Mouse (Mus musculus): ENCODE measurements around the gene Mknk2. TPM values are rescaled to one million over a fixed set of nuclear protein-coding genes. Genes with fewer than 3 reads are reported as not detected.

Mknk2 gene
- 132 and 139 TPM in 2 replicates for polyA plus RNA-seq (2015; fragmentation: Nextera tagmentation; extraction: Ambion mirVana)

DNA sequence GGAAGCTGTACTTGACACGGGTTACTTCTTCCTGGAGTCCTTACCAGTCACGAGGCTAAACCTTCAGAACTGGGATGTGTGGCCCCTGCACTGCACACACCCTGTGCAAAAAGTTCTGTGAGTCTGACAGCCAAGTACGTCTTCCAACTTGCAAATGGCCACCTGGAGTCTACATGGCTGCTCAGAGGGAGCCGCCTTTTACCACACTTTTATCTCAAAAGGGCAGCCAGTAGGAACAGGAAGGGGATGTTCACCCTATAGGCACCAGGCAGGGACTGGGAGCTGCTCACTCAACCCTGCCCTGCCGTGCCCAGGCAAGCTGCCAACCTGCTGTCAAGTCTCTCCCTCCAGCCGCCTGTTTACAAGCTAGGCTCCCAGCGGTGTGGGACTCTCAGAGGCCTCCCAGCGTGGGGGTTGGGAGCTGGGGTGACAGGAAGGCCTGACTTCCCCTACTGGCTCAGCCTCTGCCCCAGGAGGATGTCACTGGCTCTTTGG, at the start of gene Mknk2:
Gene Mknk2 (minus strand): TSS at position 171 of the 495 bp plus-strand sequence.

DNA sequence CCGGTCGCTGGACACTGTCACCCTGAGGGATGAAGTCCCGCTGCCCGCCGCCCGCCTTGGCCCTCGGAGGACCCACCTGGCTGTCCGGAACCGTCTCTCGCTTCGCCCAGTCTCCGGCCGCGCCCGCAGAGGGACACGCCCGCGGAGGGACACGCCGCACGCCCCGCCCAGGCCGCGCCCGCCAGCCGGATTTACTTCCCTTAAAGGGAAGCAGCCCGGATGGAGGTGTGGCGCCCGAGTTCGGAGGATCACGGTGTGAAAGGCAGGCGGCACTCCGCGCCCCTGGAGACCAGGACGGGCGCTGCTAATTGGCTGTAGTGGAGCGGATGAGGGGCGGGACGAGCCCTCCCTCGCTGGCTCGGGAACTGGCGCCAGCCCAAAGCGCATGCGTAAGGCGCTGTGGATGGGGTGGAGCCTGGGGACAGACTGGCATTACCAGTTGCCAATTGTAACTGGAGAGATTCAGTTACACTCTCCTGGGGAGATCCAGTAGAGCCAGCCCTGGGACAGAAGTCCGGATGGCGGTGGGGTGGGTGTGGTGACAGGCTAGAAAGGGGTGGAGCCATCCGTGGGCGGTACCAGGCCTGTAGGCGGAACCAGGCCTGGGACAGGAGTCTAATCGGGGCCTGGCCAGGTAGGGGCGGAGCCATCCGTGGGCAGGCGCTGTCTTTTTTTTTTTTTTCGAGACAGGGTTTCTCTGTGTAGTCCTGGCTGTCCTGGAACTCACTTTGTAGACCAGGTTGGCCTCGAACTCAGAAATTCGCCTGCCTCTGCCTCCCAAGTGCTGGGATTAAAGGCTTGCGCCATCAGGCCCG, 24.0 kb upstream of the Mknk2 start, which contains the start of the genes Mob3a and Izumo4:
Gene Mob3a (minus strand): TSS at position 257 of the 815 bp plus-strand sequence.
Gene Izumo4 (plus strand): TSS at position 464 of the 815 bp plus-strand sequence.

DNA sequence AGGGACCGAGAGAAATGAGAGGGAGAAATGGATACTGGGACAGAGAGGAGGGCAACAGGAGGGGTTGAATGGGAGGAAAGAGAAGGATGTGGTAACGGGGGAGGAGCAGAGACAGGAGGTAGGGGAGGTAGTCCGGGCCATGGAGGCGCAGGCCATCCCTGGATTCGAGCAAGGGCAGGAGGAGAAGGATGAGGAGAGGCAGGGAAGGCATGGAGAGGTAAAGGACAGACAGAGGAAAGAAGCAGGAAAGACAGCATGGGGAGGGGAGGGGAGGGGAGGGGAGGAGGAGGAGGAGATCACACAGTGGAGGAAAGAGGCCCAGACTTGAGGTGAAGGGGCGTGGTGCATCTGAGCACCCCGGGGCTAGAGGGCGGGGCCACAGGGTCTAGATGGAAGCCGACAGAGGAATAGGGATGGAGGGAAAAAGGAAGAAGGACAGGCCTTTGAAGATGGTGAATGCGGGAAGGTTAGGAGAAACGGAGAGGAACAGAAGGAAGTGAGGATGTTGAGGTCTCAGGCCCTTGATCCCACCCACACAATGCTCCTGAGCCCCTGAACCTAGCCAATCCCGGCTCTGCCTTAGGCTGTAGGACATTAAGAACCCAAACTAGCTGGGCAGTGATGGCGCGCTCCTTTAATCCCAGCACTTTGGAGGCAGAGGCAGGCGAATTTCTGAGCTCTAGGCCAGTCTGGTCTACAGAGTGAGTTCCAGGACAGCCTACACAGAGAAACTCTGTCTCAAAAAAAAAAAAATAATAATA, 20.9 kb downstream of the Mknk2 start, which contains the start of gene Btbd2:
Gene Btbd2 (minus strand): TSS at position 209 of the 761 bp plus-strand sequence.

DNA sequence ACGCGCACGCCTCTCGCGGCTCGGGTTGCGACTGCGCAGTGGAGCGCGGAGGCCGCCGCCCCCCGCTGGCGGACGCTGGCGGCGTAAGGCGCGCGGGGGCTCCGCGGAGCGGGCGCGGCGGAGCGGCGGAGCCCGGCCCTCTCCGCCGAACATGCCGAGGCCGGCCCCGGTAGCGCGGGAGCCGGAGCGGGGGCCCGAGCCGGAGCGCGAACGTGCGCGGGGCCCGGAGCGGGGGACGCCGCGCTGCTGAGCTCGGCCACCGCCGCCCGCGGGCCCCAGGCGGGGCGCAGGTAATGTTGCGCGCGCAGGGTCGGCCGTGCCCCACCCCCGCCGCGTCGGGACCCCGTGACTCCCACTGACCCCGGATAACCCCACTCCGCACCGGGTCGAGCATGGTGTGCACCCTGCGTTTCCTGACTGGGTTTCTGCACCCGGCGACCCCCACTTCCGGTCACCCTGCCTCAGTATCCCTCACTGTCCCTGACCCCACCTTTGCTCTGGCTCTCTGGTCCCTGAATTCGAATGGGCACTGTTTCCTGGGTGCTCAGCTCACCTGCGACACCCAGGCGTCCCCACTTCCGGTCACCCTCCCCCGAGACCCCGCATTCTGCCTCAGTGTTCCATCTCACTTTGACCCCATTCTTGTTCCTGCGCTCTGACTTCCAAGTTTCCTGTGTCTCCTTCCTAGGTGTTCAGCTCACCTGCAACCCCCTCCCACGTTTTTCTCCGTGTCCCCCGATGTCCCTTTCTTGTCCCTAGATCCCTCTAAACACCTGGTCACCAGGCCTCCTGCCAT, 55.1 kb downstream of the Mknk2 start, which contains the start of gene Csnk1g2:
Gene Csnk1g2 (plus strand): TSS at position 178 of the 796 bp plus-strand sequence.

Other genes starting within 250 kb of the Mknk2 start
- gene Tcf3, start 244.5 kb downstream of the Mknk2 start, polyA plus RNA-seq (2015; fragmentation: Nextera tagmentation; extraction: Ambion mirVana), result 28.8 and 33.8 TPM in 2 replicates
- gene Onecut3, start 183.3 kb downstream of the Mknk2 start, polyA plus RNA-seq (2015; fragmentation: Nextera tagmentation; extraction: Ambion mirVana), result not detected in 2 replicates
- gene Atp8b3, start 139.0 kb downstream of the Mknk2 start, polyA plus RNA-seq (2015; fragmentation: Nextera tagmentation; extraction: Ambion mirVana), result 0.05 TPM in 1 of 2 replicates, not detected in the other
- 7.3 TPM in 2 replicates for gene Rexo1, start 116.6 kb downstream of the Mknk2 start, polyA plus RNA-seq (2015; fragmentation: Nextera tagmentation; extraction: Ambion mirVana)
- 2.6 and 3.2 TPM in 2 replicates for gene Klf16, start 100.8 kb downstream of the Mknk2 start, polyA plus RNA-seq (2015; fragmentation: Nextera tagmentation; extraction: Ambion mirVana)
- gene Abhd17a, start 87.8 kb downstream of the Mknk2 start, polyA plus RNA-seq (2015; fragmentation: Nextera tagmentation; extraction: Ambion mirVana), result 76.8 and 93.8 TPM in 2 replicates
- 30.5 and 36.5 TPM in 2 replicates for gene Scamp4, start 75.2 kb downstream of the Mknk2 start, polyA plus RNA-seq (2015; fragmentation: Nextera tagmentation; extraction: Ambion mirVana)
- gene Adat3, start 75.2 kb downstream of the Mknk2 start, polyA plus RNA-seq (2015; fragmentation: Nextera tagmentation; extraction: Ambion mirVana), result 2.5 and 3.5 TPM in 2 replicates
- gene Gm49322, start 72.1 kb downstream of the Mknk2 start, polyA plus RNA-seq (2015; fragmentation: Nextera tagmentation; extraction: Ambion mirVana), result 0.87 and 1.2 TPM in 2 replicates
- gene Csnk1g2, start 55.3 kb downstream of the Mknk2 start, polyA plus RNA-seq (2015; fragmentation: Nextera tagmentation; extraction: Ambion mirVana), result 93.0 and 102 TPM in 2 replicates
- 31.9 and 36.3 TPM in 2 replicates for gene Btbd2, start 21.0 kb downstream of the Mknk2 start, polyA plus RNA-seq (2015; fragmentation: Nextera tagmentation; extraction: Ambion mirVana)
- gene Mob3a, start 23.9 kb upstream of the Mknk2 start, polyA plus RNA-seq (2015; fragmentation: Nextera tagmentation; extraction: Ambion mirVana), result 19.4 and 20.4 TPM in 2 replicates
- gene Izumo4, start 24.1 kb upstream of the Mknk2 start, polyA plus RNA-seq (2015; fragmentation: Nextera tagmentation; extraction: Ambion mirVana), result 7.5 and 10.2 TPM in 2 replicates
- gene Ap3d1, start 64.2 kb upstream of the Mknk2 start, polyA plus RNA-seq (2015; fragmentation: Nextera tagmentation; extraction: Ambion mirVana), result 31.6 and 35.9 TPM in 2 replicates
- 8.6 and 10.6 TPM in 2 replicates for gene Dot1l, start 77.1 kb upstream of the Mknk2 start, polyA plus RNA-seq (2015; fragmentation: Nextera tagmentation; extraction: Ambion mirVana)
- 28.5 and 34.2 TPM in 2 replicates for gene Sf3a2, start 120.1 kb upstream of the Mknk2 start, polyA plus RNA-seq (2015; fragmentation: Nextera tagmentation; extraction: Ambion mirVana)
- 44.2 and 55.6 TPM in 2 replicates for gene Plekhj1, start 120.5 kb upstream of the Mknk2 start, polyA plus RNA-seq (2015; fragmentation: Nextera tagmentation; extraction: Ambion mirVana)
- gene Amh, start 127.1 kb upstream of the Mknk2 start, polyA plus RNA-seq (2015; fragmentation: Nextera tagmentation; extraction: Ambion mirVana), result not detected in 2 replicates
- gene Jsrp1, start 135.4 kb upstream of the Mknk2 start, polyA plus RNA-seq (2015; fragmentation: Nextera tagmentation; extraction: Ambion mirVana), result 278 and 284 TPM in 2 replicates
- gene Oaz1, start 148.5 kb upstream of the Mknk2 start, polyA plus RNA-seq (2015; fragmentation: Nextera tagmentation; extraction: Ambion mirVana), result 1,304 and 1,343 TPM in 2 replicates
- 8.9 and 10.0 TPM in 2 replicates for gene Lingo3, start 165.9 kb upstream of the Mknk2 start, polyA plus RNA-seq (2015; fragmentation: Nextera tagmentation; extraction: Ambion mirVana)
- 171 and 175 TPM in 2 replicates for gene Lsm7, start 177.1 kb upstream of the Mknk2 start, polyA plus RNA-seq (2015; fragmentation: Nextera tagmentation; extraction: Ambion mirVana)
- 20.0 and 20.7 TPM in 2 replicates for gene Sppl2b, start 177.2 kb upstream of the Mknk2 start, polyA plus RNA-seq (2015; fragmentation: Nextera tagmentation; extraction: Ambion mirVana)
- not detected in 2 replicates for gene Tmprss9, start 193.7 kb upstream of the Mknk2 start, polyA plus RNA-seq (2015; fragmentation: Nextera tagmentation; extraction: Ambion mirVana)
- gene Timm13, start 222.9 kb upstream of the Mknk2 start, polyA plus RNA-seq (2015; fragmentation: Nextera tagmentation; extraction: Ambion mirVana), result 239 and 241 TPM in 2 replicates
- 23.4 and 25.6 TPM in 2 replicates for gene Lmnb2, start 240.1 kb upstream of the Mknk2 start, polyA plus RNA-seq (2015; fragmentation: Nextera tagmentation; extraction: Ambion mirVana)